Mouse (Mus musculus): ENCODE results near the gene Kalrn. TPM values are rescaled to one million over a fixed set of nuclear protein-coding genes. Genes with fewer than 3 reads are reported as not detected.

The Kalrn gene
- polyA plus RNA-seq, 1 experiment from 2014 or later, result 24.6 TPM

- no peak overlapping the region for H3K9ac ChIP-seq
- H3K9me3 ChIP-seq, result no peaks in the 10 kb centered on the region
- no peak overlapping the region for H3K4me2 ChIP-seq
- 91% methylated on average over 3 of the region's 3 CpGs for WGBS
- H3K4me1 ChIP-seq (replicated peaks), result peaks cover 18% of the 10 kb centered on the region
- H3K4me3 ChIP-seq, result no peak overlapping the region
- no peak overlapping the region for H3K27ac ChIP-seq (replicated peaks)
- H3K36me3 ChIP-seq, result no peaks in the 10 kb centered on the region
- ATAC-seq (ENCODE audit: low FRiP score, low read depth), result no peak
- no peaks in the 10 kb centered on the region for H3K27me3 ChIP-seq
Observed at GRCm38 (mm10) chr16:34264671-34265070, 308.7 kb downstream of the Kalrn start.

- WGBS, result 45% methylated on average over 22 of the region's 22 CpGs
- Histone ChIP-seq H3K27me3 (no peaks in the 10 kb centered on the region), H3K9ac (no peak overlapping the region), H3K4me1 (replicated peaks) (peaks cover 18% of the 10 kb centered on the region), H3K27ac (replicated peaks) (no peak overlapping the region), H3K4me2 (no peak overlapping the region), H3K4me3 (no peak overlapping the region), H3K36me3 (no peaks in the 10 kb centered on the region), H3K9me3 (no peaks in the 10 kb centered on the region)
- ATAC-seq (ENCODE audit: low FRiP score, low read depth), result peak; percentile 54; the same call in 1 of the 2 replicates
Observed at GRCm38 (mm10) chr16:34262731-34263460, 310.4 kb downstream of the Kalrn start.

GRCm38 (mm10) chr16:34260971-34261924 is 312.1 kb downstream of the Kalrn start:
- Histone ChIP-seq H3K27ac (replicated peaks) (no peak overlapping the region), H3K9ac (no peak overlapping the region), H3K4me1 (replicated peaks) (peaks cover 18% of the 10 kb centered on the region), H3K36me3 (no peaks in the 10 kb centered on the region), H3K9me3 (no peaks in the 10 kb centered on the region), H3K27me3 (no peaks in the 10 kb centered on the region), H3K4me3 (no peak overlapping the region), H3K4me2 (no peak overlapping the region)
- ATAC-seq (ENCODE audit: low FRiP score, low read depth), result peak; percentile 52; the same call in 1 of the 2 replicates
- WGBS, result 35% methylated on average over 10 of the region's 10 CpGs

- Histone ChIP-seq H3K9me3 (no peaks in the 10 kb centered on the region), H3K4me3 (no peak overlapping the region), H3K4me1 (replicated peaks) (peaks cover 15% of the 10 kb centered on the region), H3K27ac (replicated peaks) (no peak overlapping the region), H3K36me3 (no peaks in the 10 kb centered on the region; the same call in none of the 2 replicates), H3K4me2 (no peak overlapping the region), H3K27me3 (no peaks in the 10 kb centered on the region), H3K9ac (no peak overlapping the region)
- peak; percentile 9; the same call in 1 of the 2 replicates for ATAC-seq (ENCODE audit: low FRiP score, low read depth)
- 19% methylated on average over 2 of the region's 2 CpGs for WGBS
Observed at GRCm38 (mm10) chr16:34254646-34255022, 318.7 kb downstream of the Kalrn start.

GRCm38 (mm10) chr16:34254002-34254645 is 319.2 kb downstream of the Kalrn start:
- Histone ChIP-seq H3K9me3 (no peaks in the 10 kb centered on the region), H3K9ac (no peak overlapping the region), H3K4me1 (replicated peaks) (peaks cover 15% of the 10 kb centered on the region), H3K27me3 (no peaks in the 10 kb centered on the region), H3K27ac (replicated peaks) (0 out of 2 replicates have a peak overlapping the region, but pooled peaks have one; percentile 13), H3K4me2 (no peak overlapping the region), H3K4me3 (no peak overlapping the region), H3K36me3 (no peaks in the 10 kb centered on the region; the same call in none of the 2 replicates)
- 56% methylated on average over 4 of the region's 4 CpGs for WGBS
- ATAC-seq (ENCODE audit: low FRiP score, low read depth), result no peak

- WGBS, result 95% methylated on average over 3 of the region's 3 CpGs
- H3K27me3 ChIP-seq, result no peaks in the 10 kb centered on the region
- no peak overlapping the region for H3K4me3 ChIP-seq
- no peaks in the 10 kb centered on the region; the same call in none of the 2 replicates for H3K36me3 ChIP-seq
- no peak overlapping the region for H3K27ac ChIP-seq (replicated peaks)
- ATAC-seq (ENCODE audit: low FRiP score, low read depth), result no peak
- no peaks in the 10 kb centered on the region for H3K9me3 ChIP-seq
- H3K9ac ChIP-seq, result no peak overlapping the region
- no peak overlapping the region for H3K4me2 ChIP-seq
- H3K4me1 ChIP-seq (replicated peaks), result peaks cover 15% of the 10 kb centered on the region
Observed at GRCm38 (mm10) chr16:34252670-34253069, 320.7 kb downstream of the Kalrn start.

- Histone ChIP-seq H3K4me3 (no peak overlapping the region), H3K36me3 (peaks cover 5% of the 10 kb centered on the region)
- WGBS, result 45% methylated on average over 4 of the region's 4 CpGs
Observed at GRCm38 (mm10) chr16:34248256-34248655, 325.1 kb downstream of the Kalrn start.

GRCm38 (mm10) chr16:34241936-34242729 is 331.2 kb downstream of the Kalrn start:
- Histone ChIP-seq H3K4me1 (replicated peaks) (no peaks in the 10 kb centered on the region), H3K27me3 (no peaks in the 10 kb centered on the region), H3K9ac (no peak overlapping the region), H3K4me3 (no peak overlapping the region), H3K4me2 (no peak overlapping the region), H3K36me3 (peaks cover 10% of the 10 kb centered on the region; the same call in 1 of the 2 replicates), H3K9me3 (no peaks in the 10 kb centered on the region), H3K27ac (replicated peaks) (no peak overlapping the region)
- no peak for ATAC-seq (ENCODE audit: low FRiP score, low read depth)
- 93% methylated on average over 16 of the region's 16 CpGs for WGBS

More at GRCm38 (mm10) chr16:34248256-34248655, 325.1 kb downstream of the Kalrn start:
- Histone ChIP-seq H3K27me3 (no peaks in the 10 kb centered on the region), H3K4me1 (replicated peaks) (no peaks in the 10 kb centered on the region), H3K9ac (no peak overlapping the region), H3K27ac (replicated peaks) (no peak overlapping the region), H3K4me2 (no peak overlapping the region), H3K9me3 (no peaks in the 10 kb centered on the region)
- no peak for ATAC-seq (ENCODE audit: low FRiP score, low read depth)

GRCm38 (mm10) chr16:34239618-34240017 is 333.7 kb downstream of the Kalrn start:
- H3K4me3 ChIP-seq, result no peak overlapping the region
- no peak overlapping the region for H3K9ac ChIP-seq
- no peak for ATAC-seq (ENCODE audit: low FRiP score, low read depth)

GRCm38 (mm10) chr16:34236898-34237611 is 336.3 kb downstream of the Kalrn start:
- no peaks in the 10 kb centered on the region for H3K27me3 ChIP-seq
- H3K4me2 ChIP-seq, result no peak overlapping the region
- 74% methylated on average over 12 of the region's 12 CpGs for WGBS
- ATAC-seq (ENCODE audit: low FRiP score, low read depth), result no peak
- H3K4me3 ChIP-seq, result no peak overlapping the region
- H3K36me3 ChIP-seq, result peaks cover 25% of the 10 kb centered on the region
- no peaks in the 10 kb centered on the region for H3K9me3 ChIP-seq
- no peak overlapping the region for H3K27ac ChIP-seq (replicated peaks)
- H3K9ac ChIP-seq, result no peak overlapping the region
- no peaks in the 10 kb centered on the region; the same call in 1 of the 2 replicates for H3K4me1 ChIP-seq (replicated peaks)

More at GRCm38 (mm10) chr16:34239618-34240017, 333.7 kb downstream of the Kalrn start:
- peaks cover 16% of the 10 kb centered on the region for H3K36me3 ChIP-seq
- H3K27me3 ChIP-seq, result no peaks in the 10 kb centered on the region
- H3K4me1 ChIP-seq (replicated peaks), result no peaks in the 10 kb centered on the region
- 85% methylated on average over 4 of the region's 4 CpGs for WGBS
- H3K4me2 ChIP-seq, result no peak overlapping the region
- H3K27ac ChIP-seq (replicated peaks), result no peak overlapping the region
- H3K9me3 ChIP-seq, result no peaks in the 10 kb centered on the region

All from hindbrain, embryonic 15.5 days (tissue).